Mouse (Mus musculus) forebrain, embryonic 11.5 days (tissue): ENCODE data around the gene Hist2h2ac. TPM values are rescaled to one million over a fixed set of nuclear protein-coding genes. Genes with fewer than 3 reads are reported as not detected.
A peak's percentile ranks its signal among the peaks of the same experiment; 100 is the strongest.
"Not testable (repeated sequence)": the region's sequence is repeated elsewhere in the genome, so short reads cannot be mapped to it uniquely, and the experiment has no call there.

Source experiments
- ATAC-seq: fragments of 200-750 bp; cut with Nextera tagmentation; replicated peaks from 2 replicates; pipeline ENCODE4 v1.8.0; 2017; ENCODE audit warnings: moderate TSS enrichment; ENCODE audit not compliant: low FRiP score
- DNase-seq: peaks from one replicate; pipeline ENCODE4 v3.0.0-alpha.2; 2017; ENCODE audit warnings: low spot score
- H3K27ac ChIP-seq: fragments of 300-500 bp; sonication (generic); 2 replicates; pipeline ENCODE4 v1.5.1; 2014; ENCODE audit warnings: low read depth, low read length
- H3K27me3 ChIP-seq: fragments of 300-500 bp; sonication (generic); 2 replicates; pipeline ENCODE4 v1.6.1; 2014; ENCODE audit warnings: mild to moderate bottlenecking, low read length, mixed read lengths; ENCODE audit not compliant: control insufficient read depth, insufficient read depth
- H3K36me3 ChIP-seq: fragments of 300-500 bp; sonication (generic); 2 replicates; pipeline ENCODE4 v1.6.1; 2014; ENCODE audit warnings: mild to moderate bottlenecking, low read length, moderate library complexity, mixed read lengths; ENCODE audit not compliant: control insufficient read depth, insufficient read depth
- H3K4me1 ChIP-seq: fragments of 300-500 bp; sonication (generic); replicated peaks from 2 replicates; pipeline ENCODE4 v1.6.1; 2014; ENCODE audit warnings: low read length, mixed read lengths; ENCODE audit not compliant: control insufficient read depth, insufficient read depth
- H3K4me2 ChIP-seq: fragments of 300-500 bp; sonication (generic); 2 replicates; pipeline ENCODE4 v1.6.1; 2014; ENCODE audit warnings: low read depth, mild to moderate bottlenecking, low read length, moderate library complexity, mixed read lengths; ENCODE audit not compliant: severe bottlenecking
- H3K4me3 ChIP-seq: fragments of 300-500 bp; sonication (generic); 2 replicates; pipeline ENCODE4 v1.5.1; 2014; ENCODE audit warnings: low read depth, low read length
- H3K9ac ChIP-seq: fragments of 300-500 bp; sonication (generic); 2 replicates; pipeline ENCODE4 v1.6.1; 2014; ENCODE audit warnings: low read length
- H3K9me3 ChIP-seq: fragments of 300-500 bp; sonication (generic); 2 replicates; pipeline ENCODE4 v1.6.1; 2016; ENCODE audit warnings: low read length, mixed read lengths; ENCODE audit not compliant: control insufficient read depth
- whole genome bisulfite sequencing: fragments of 180-500 bp; shearing (Covaris S2); extraction: QIAGEN DNeasy Blood & Tissue Kit; methylation state at CpG from one replicate; pipeline ENCODE4 v1.1.7; 2014; 5-methylcytosine and 5-hydroxymethylcytosine counted together
- polyA plus RNA-seq: library from polyadenylated mRNA; unstranded; fragments of >200 nt; fragmentation: Nextera tagmentation; extraction: Ambion mirVana; gene quantifications from 2 replicates; pipeline ENCODE4 v1.2.1, GENCODE M21; 2014

Hist2h2ac gene
- polyA plus RNA-seq, 1 experiment from 2014 or later = 18.7 TPM

DNA sequence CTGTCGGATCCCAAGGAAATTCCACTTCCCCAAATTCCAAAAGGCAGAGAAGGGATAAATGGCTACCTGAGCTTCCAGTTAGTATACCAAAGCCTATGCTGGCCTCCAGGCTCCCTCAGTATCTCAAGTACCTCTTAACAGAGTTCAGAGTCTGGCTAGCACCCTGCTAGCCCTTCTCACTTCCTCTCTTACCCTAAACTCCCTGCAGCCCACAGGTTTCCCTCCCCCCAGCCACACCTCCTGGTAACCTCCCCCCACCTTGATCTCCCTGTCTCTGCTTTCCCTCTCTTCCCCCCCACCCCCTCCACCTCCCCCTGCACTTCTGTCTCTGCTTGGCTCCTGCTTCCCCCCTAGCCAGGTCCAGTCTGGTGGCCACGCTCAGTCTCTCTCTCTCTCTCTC is 20.9 kb downstream of the Hist2h2ac start:
- H3K4me1 ChIP-seq = peaks cover 7% of the 10 kb centered on the region
- no peak overlapping the region for H3K9ac ChIP-seq
- 72% methylated on average over 2 of the region's 2 CpGs for WGBS
- no peak overlapping the region for H3K4me2 ChIP-seq
- no peak for DNase-seq
- H3K9me3 ChIP-seq = no peaks in the 10 kb centered on the region
- H3K27me3 ChIP-seq = no peaks in the 10 kb centered on the region
- H3K36me3 ChIP-seq = no peaks in the 10 kb centered on the region
- no peak overlapping the region for H3K4me3 ChIP-seq
- ATAC-seq = no peak
- no peak overlapping the region for H3K27ac ChIP-seq

DNA sequence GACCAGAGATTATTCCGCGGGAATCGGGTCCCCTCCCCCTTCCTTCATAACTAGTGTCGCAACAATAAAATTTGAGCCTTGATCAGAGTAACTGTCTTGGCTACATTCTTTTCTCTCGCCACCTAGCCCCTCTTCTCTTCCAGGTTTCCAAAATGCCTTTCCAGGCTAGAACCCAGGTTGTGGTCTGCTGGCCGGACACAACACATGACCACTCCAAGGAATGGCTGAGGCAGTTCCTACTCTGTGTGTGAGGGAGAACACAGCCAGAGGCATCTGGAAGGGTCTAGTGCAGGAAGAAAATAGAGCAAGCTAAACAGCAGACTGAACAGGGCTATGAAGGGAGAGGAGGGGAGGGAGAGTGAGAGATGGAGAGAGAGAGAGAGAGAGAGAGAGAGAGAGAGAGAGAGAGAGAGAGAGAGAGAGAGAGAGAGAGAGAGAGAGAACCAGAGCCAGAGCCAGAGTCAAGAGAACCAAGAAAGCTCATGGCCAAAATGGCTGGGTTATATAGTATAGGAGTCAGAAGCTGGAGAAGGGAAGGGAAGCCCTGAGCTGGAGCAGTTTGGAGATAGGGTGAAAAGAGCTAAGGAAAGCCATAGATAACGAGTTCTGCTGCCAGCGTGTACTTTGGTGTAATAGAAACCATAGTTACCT is 22.0 kb downstream of the Hist2h2ac start:
- H3K4me1 ChIP-seq, H3K9ac ChIP-seq, H3K27ac ChIP-seq, H3K36me3 ChIP-seq, H3K4me3 ChIP-seq, H3K27me3 ChIP-seq, H3K4me2 ChIP-seq, H3K9me3 ChIP-seq, DNase-seq, ATAC-seq: not testable (repeated sequence)
- 29% methylated on average over 7 of the region's 8 CpGs for WGBS

DNA sequence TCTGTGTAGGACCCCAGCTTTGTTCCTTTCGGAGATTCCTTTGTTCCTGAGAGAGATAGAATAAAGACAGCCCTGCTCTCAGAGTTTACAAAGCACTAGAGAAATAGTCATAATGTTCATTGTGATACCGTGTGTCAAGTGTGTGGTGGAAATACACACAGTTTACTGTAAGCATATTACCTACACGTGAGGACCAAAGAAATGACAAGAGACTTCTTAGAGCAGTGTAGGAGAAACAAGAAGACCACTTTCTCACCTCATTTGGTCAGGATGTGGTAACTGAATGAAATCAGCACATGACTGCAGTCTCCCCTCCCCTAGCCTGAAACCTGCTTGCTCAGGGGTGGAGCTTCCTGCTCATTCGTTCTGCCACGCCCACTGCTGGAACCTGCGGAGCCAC is 22.5 kb downstream of the Hist2h2ac start:
- Histone ChIP-seq H3K9ac (peak overlapping the region; percentile 50), H3K4me2 (peak overlapping the region; percentile 98), H3K4me3 (peak overlapping the region; percentile 66), H3K36me3 (no peaks in the 10 kb centered on the region), H3K9me3 (no peaks in the 10 kb centered on the region), H3K27me3 (no peaks in the 10 kb centered on the region), H3K4me1 (peaks cover 7% of the 10 kb centered on the region), H3K27ac (no peak overlapping the region)
- no peak for DNase-seq
- peak; percentile 25; the same call in 1 of the 2 replicates for ATAC-seq
- WGBS = 2% methylated on average over 6 of the region's 6 CpGs

DNA sequence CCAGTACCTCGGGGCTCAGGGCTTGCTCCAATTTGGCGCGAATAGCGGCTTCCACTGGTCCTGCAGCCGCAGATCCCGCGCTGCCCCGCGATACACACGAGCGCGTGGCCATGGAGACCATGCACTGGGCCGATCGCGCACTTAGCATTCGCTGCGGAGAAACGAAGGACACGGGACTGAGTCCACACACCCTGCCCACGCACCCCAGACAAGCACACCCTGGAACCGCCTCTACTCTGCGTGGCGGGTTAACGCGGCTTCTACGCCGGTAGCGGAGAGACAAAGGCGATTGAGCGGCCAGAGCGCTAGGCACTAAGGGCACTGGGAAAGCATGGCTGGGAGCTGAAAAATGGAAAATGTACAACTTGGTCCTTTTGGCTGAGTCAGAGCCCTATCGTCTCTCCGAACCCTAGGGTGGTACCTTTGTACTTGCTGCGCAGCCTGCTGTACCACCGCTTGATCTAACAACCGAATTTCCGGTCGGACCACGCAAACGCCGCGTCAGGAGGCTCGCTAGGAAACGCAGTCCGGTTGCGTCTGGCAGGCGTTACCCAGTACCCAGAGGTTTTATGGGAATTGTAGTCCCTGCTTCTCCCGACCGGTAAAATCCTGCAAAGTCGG is 23.4 kb downstream of the Hist2h2ac start:
- no peaks in the 10 kb centered on the region for H3K27me3 ChIP-seq
- under 1% methylated on average over 50 of the region's 50 CpGs for WGBS

DNA sequence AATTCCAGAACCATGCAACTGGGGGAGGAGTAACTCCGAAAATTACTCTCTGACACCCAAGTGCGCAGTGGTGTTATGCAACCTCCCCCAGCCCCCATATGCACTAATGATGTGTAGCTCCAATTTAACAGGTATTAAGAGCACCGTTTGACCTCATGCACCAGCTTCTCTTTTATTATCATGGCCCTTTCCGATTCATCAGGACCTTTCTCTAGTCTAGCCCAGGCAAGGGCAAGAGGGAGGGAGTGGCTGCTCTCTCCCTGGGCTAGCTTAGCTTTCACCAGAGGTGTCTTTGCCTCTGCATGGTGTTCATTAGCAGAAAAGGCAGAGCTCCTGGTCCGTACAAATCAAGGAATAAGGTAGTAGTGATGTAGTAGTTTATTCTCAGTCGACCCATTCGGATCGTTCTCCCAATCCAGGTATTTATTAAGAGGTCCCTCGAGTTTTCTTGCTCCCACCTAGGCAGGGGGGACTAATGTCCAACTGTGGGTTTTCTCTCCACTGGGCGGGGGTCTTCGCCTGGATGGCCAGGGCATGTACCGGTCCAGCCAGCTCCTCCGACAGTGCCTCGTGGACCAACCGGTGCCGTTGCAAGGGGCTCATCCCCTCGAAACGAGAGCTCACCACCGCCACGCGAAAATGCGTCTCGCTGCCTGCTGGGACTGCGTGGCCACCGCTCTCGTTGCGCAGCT is 24.1 kb downstream of the Hist2h2ac start:
- Histone ChIP-seq H3K27me3 (no peaks in the 10 kb centered on the region), H3K9me3 (no peaks in the 10 kb centered on the region), H3K27ac (peak overlapping the region; percentile 92), H3K4me3 (peak overlapping the region; percentile 66), H3K9ac (peak overlapping the region; percentile 97), H3K36me3 (no peaks in the 10 kb centered on the region), H3K4me2 (peak overlapping the region; percentile 98), H3K4me1 (peaks cover 7% of the 10 kb centered on the region)
- WGBS = 21% methylated on average over 27 of the region's 27 CpGs
- ATAC-seq (no peak), DNase-seq (no peak)

More for the DNA sequence above, 23.4 kb downstream of the Hist2h2ac start:
- H3K9ac ChIP-seq = peak overlapping the region; percentile 97
- ATAC-seq = peak; percentile 93
- H3K4me3 ChIP-seq = peak overlapping the region; percentile 66
- H3K9me3 ChIP-seq = no peaks in the 10 kb centered on the region
- no peaks in the 10 kb centered on the region for H3K36me3 ChIP-seq
- peaks cover 7% of the 10 kb centered on the region for H3K4me1 ChIP-seq
- H3K27ac ChIP-seq = peak overlapping the region; percentile 92
- peak; percentile 93 for DNase-seq
- peak overlapping the region; percentile 98 for H3K4me2 ChIP-seq

DNA sequence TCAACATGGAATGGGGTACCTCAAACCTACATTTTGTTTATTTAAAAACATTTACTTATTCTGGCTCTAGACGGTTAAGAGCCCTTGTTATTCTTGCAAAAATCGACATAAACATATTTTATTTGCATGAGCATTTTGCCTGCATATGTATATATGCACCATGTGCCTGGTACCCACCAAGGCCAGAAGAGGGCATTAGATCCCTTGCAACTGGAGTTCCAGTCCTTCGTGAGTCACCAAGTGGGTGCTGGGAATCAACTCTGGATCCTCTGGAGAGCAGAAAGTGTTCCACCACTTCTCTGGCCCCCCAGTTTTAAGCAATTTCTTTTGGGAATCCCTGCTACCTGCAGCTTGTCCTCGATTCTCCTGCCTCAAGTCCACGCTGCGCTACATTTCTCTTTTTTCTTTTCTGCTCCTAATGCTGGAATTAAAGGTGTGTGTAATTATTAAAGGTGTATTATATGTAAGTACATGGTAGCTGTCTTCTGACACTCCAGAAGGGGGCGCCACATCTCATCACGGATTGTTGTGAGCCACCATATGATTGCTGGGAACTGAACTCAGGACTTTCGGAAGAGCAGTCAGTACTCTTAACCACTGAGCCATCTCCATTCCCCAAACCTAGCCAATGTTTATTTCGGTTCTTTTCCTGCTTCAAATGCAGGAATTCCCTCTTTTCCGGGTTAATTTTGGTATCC is 24.9 kb downstream of the Hist2h2ac start:
- DNase-seq (no peak), ATAC-seq (no peak)
- H3K27ac ChIP-seq = no peak overlapping the region
- no peak overlapping the region for H3K4me2 ChIP-seq
- no peaks in the 10 kb centered on the region for H3K9me3 ChIP-seq
- no peak overlapping the region for H3K9ac ChIP-seq
- no peaks in the 10 kb centered on the region for H3K27me3 ChIP-seq
- 89% methylated on average over 11 of the region's 11 CpGs for WGBS
- H3K4me1 ChIP-seq = peaks cover 7% of the 10 kb centered on the region
- H3K36me3 ChIP-seq = no peaks in the 10 kb centered on the region
- no peak overlapping the region for H3K4me3 ChIP-seq

DNA sequence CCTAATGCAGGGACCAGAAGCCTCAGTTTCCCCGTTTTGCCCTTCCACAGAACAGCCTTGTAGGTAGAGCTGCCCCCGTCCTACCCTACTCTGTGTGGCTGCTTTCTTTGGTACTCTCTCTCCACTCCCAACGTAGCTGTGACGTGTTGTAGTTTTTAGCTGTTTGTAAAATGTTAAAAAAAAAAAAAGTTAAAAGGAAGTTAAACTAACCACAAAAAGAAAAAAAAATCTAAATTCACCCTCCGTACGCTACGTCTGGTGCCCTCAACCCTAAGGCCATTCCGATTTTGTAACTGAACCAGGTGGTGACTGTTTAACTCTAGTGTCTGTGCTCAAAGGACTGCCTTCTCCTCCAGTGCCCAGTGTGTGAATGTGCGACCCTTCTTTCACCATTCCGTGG is 25.7 kb downstream of the Hist2h2ac start:
- no peak for ATAC-seq
- Histone ChIP-seq H3K27ac (no peak overlapping the region), H3K27me3 (no peaks in the 10 kb centered on the region), H3K4me3 (no peak overlapping the region), H3K9ac (no peak overlapping the region), H3K36me3 (no peaks in the 10 kb centered on the region), H3K9me3 (no peaks in the 10 kb centered on the region), H3K4me2 (no peak overlapping the region), H3K4me1 (peaks cover 7% of the 10 kb centered on the region)
- 86% methylated on average over 10 of the region's 10 CpGs for WGBS
- no peak for DNase-seq

DNA sequence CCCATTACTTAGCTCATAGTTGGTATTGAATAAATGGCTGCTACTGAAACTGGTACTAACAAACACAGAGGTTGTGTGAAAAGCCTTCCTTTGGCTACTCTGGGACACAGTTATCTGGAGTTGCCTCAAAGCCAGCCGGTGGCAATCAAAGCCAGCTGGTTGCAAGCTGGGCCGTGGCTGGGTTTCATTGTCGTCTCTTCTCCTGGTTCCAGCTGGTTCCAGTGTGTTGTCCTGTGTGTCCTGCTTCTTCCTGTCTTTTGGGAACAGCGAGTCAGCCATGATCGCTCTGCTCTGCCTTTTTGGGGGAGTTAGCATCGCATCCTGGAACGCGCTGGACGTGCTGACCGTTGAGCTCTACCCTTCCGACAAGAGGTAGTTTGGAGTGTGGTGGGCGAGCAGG is 27.7 kb downstream of the Hist2h2ac start:
- WGBS = 69% methylated on average over 12 of the region's 12 CpGs
- Histone ChIP-seq H3K9ac (no peak overlapping the region), H3K4me2 (no peak overlapping the region), H3K27me3 (no peaks in the 10 kb centered on the region), H3K9me3 (no peaks in the 10 kb centered on the region), H3K4me3 (no peak overlapping the region), H3K36me3 (no peaks in the 10 kb centered on the region), H3K27ac (no peak overlapping the region), H3K4me1 (peaks cover 7% of the 10 kb centered on the region)
- DNase-seq (no peak), ATAC-seq (no peak)
